Mouse (Mus musculus): Measurements from ENCODE around the gene Zmat5. TPM values are rescaled to one million over a fixed set of nuclear protein-coding genes. Genes with fewer than 3 reads are reported as not detected.
"Not testable (repeated sequence)": the region's sequence is repeated elsewhere in the genome, so short reads cannot be mapped to it uniquely, and the experiment has no call there.

Gene Zmat5
- polyA plus RNA-seq, 1 experiment: 30.6 TPM

- H3K27ac ChIP-seq (replicated peaks; ENCODE audit: low read depth, low read length): no peak overlapping the region
- no peaks in the 10 kb centered on the region for H3K4me1 ChIP-seq (ENCODE audit: control insufficient read depth, insufficient read depth, insufficient read length, low read length)
- no peak overlapping the region for H3K4me3 ChIP-seq (ENCODE audit: insufficient read depth, low read depth, low read length)
Observed at GRCm38 (mm10) chr11:4683516-4683915, 21.0 kb upstream of the Zmat5 start.

GRCm38 (mm10) chr11:4684186-4684585 is 20.3 kb upstream of the Zmat5 start:
- Histone ChIP-seq H3K27ac (replicated peaks; ENCODE audit: low read depth, low read length) (no peak overlapping the region), H3K4me1 (ENCODE audit: control insufficient read depth, insufficient read depth, insufficient read length, low read length) (no peaks in the 10 kb centered on the region)

GRCm38 (mm10) chr11:4685071-4685470 is 19.4 kb upstream of the Zmat5 start:
- Histone ChIP-seq H3K27ac (replicated peaks; ENCODE audit: low read depth, low read length) (no peak overlapping the region), H3K4me3 (ENCODE audit: insufficient read depth, low read depth, low read length) (no peak overlapping the region), H3K4me1 (ENCODE audit: control insufficient read depth, insufficient read depth, insufficient read length, low read length) (no peaks in the 10 kb centered on the region)

More at GRCm38 (mm10) chr11:4684186-4684585, 20.3 kb upstream of the Zmat5 start:
- H3K4me3 ChIP-seq (ENCODE audit: insufficient read depth, low read depth, low read length): no peak overlapping the region

- Histone ChIP-seq H3K4me3 (ENCODE audit: insufficient read depth, low read depth, low read length) (no peak overlapping the region), H3K27ac (replicated peaks; ENCODE audit: low read depth, low read length) (no peak overlapping the region), H3K4me1 (ENCODE audit: control insufficient read depth, insufficient read depth, insufficient read length, low read length) (no peaks in the 10 kb centered on the region)
Observed at GRCm38 (mm10) chr11:4685510-4685909, 19.0 kb upstream of the Zmat5 start.

GRCm38 (mm10) chr11:4687027-4687426 is 17.5 kb upstream of the Zmat5 start:
- no peaks in the 10 kb centered on the region for H3K4me1 ChIP-seq (ENCODE audit: control insufficient read depth, insufficient read depth, insufficient read length, low read length)
- H3K4me3 ChIP-seq (ENCODE audit: insufficient read depth, low read depth, low read length): no peak overlapping the region
- no peak overlapping the region for H3K27ac ChIP-seq (replicated peaks; ENCODE audit: low read depth, low read length)

GRCm38 (mm10) chr11:4687874-4688273 is 16.6 kb upstream of the Zmat5 start:
- Histone ChIP-seq H3K27ac (replicated peaks; ENCODE audit: low read depth, low read length) (no peak overlapping the region), H3K4me1 (ENCODE audit: control insufficient read depth, insufficient read depth, insufficient read length, low read length) (no peaks in the 10 kb centered on the region)

GRCm38 (mm10) chr11:4688632-4689380 is 15.7 kb upstream of the Zmat5 start:
- Histone ChIP-seq H3K4me3 (ENCODE audit: insufficient read depth, low read depth, low read length) (no peak overlapping the region), H3K27ac (replicated peaks; ENCODE audit: low read depth, low read length) (no peak overlapping the region), H3K4me1 (ENCODE audit: control insufficient read depth, insufficient read depth, insufficient read length, low read length) (no peaks in the 10 kb centered on the region)

More at GRCm38 (mm10) chr11:4687874-4688273, 16.6 kb upstream of the Zmat5 start:
- H3K4me3 ChIP-seq (ENCODE audit: insufficient read depth, low read depth, low read length): no peak overlapping the region

- H3K27ac ChIP-seq (replicated peaks; ENCODE audit: low read depth, low read length): no peak overlapping the region
- no peaks in the 10 kb centered on the region for H3K4me1 ChIP-seq (ENCODE audit: control insufficient read depth, insufficient read depth, insufficient read length, low read length)
- no peak overlapping the region for H3K4me3 ChIP-seq (ENCODE audit: insufficient read depth, low read depth, low read length)
Observed at GRCm38 (mm10) chr11:4690353-4690752, 14.1 kb upstream of the Zmat5 start.

GRCm38 (mm10) chr11:4691213-4691612 is 13.3 kb upstream of the Zmat5 start:
- Histone ChIP-seq H3K4me1 (ENCODE audit: control insufficient read depth, insufficient read depth, insufficient read length, low read length) (no peaks in the 10 kb centered on the region), H3K27ac (replicated peaks; ENCODE audit: low read depth, low read length) (no peak overlapping the region), H3K4me3 (ENCODE audit: insufficient read depth, low read depth, low read length) (no peak overlapping the region)

GRCm38 (mm10) chr11:4692162-4692561 is 12.3 kb upstream of the Zmat5 start:
- Histone ChIP-seq H3K4me1 (ENCODE audit: control insufficient read depth, insufficient read depth, insufficient read length, low read length) (no peaks in the 10 kb centered on the region), H3K4me3 (ENCODE audit: insufficient read depth, low read depth, low read length) (no peak overlapping the region), H3K27ac (replicated peaks; ENCODE audit: low read depth, low read length) (no peak overlapping the region)

GRCm38 (mm10) chr11:4697043-4697983 is 7.2 kb upstream of the Zmat5 start:
- H3K4me3 ChIP-seq (ENCODE audit: insufficient read depth, low read depth, low read length): no peak overlapping the region

GRCm38 (mm10) chr11:4700726-4701125 is 3.8 kb upstream of the Zmat5 start:
- Histone ChIP-seq H3K4me1 (ENCODE audit: control insufficient read depth, insufficient read depth, insufficient read length, low read length) (0 out of 2 replicates have a peak, but pooled peaks cover 3% of the 10 kb centered on the region), H3K4me3 (ENCODE audit: insufficient read depth, low read depth, low read length) (no peak overlapping the region), H3K27ac (replicated peaks; ENCODE audit: low read depth, low read length) (no peak overlapping the region)

More at GRCm38 (mm10) chr11:4697043-4697983, 7.2 kb upstream of the Zmat5 start:
- H3K27ac ChIP-seq (replicated peaks; ENCODE audit: low read depth, low read length): no peak overlapping the region
- no peaks in the 10 kb centered on the region for H3K4me1 ChIP-seq (ENCODE audit: control insufficient read depth, insufficient read depth, insufficient read length, low read length)

- Histone ChIP-seq H3K4me3 (ENCODE audit: insufficient read depth, low read depth, low read length) (peak overlapping the region; percentile 82), H3K27ac (replicated peaks; ENCODE audit: low read depth, low read length) (peak overlapping the region; percentile 97), H3K4me1 (ENCODE audit: control insufficient read depth, insufficient read depth, insufficient read length, low read length) (0 out of 2 replicates have a peak, but pooled peaks cover 3% of the 10 kb centered on the region)
Observed at GRCm38 (mm10) chr11:4703688-4704071, 798 bp upstream of the Zmat5 start.

GRCm38 (mm10) chr11:4705178-4705577 is 700 bp downstream of the Zmat5 start:
- Histone ChIP-seq H3K4me1 (ENCODE audit: control insufficient read depth, insufficient read depth, insufficient read length, low read length) (0 out of 2 replicates have a peak, but pooled peaks cover 3% of the 10 kb centered on the region), H3K27ac (replicated peaks; ENCODE audit: low read depth, low read length) (no peak overlapping the region), H3K4me3 (ENCODE audit: insufficient read depth, low read depth, low read length) (peak overlapping the region; percentile 78)

GRCm38 (mm10) chr11:4710188-4710587 is 5.7 kb downstream of the Zmat5 start:
- not testable (repeated sequence) for H3K4me1 ChIP-seq (ENCODE audit: control insufficient read depth, insufficient read depth, insufficient read length, low read length); H3K27ac ChIP-seq (replicated peaks; ENCODE audit: low read depth, low read length); H3K4me3 ChIP-seq (ENCODE audit: insufficient read depth, low read depth, low read length)
